ENCODE assay signal across 16 mouse cellular contexts in the genomic region with DNA sequence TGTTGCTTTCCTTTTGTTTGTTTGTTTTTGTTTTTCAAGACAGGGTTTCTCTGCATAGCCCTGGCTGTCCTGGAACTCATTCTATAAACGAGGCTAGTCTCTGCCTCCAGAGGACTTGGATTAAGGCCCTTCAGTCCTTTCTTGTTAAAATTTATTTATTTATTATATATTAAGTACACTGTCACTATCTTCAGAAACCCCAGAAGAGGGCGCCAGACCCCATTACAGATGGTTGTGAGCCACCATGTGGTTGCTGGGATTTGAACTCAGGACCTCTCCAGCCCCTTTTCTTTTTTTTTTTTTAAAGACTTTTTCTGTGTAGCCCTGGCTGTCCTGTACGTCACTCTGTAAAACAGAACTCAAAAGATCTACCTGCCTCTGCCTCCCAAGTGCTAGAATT. TPM values are rescaled to one million over a fixed set of nuclear protein-coding genes. Genes with fewer than 3 reads are reported as not detected.
A peak's percentile ranks its signal among the peaks of the same experiment; 100 is the strongest.
DNase-seq lines count a peak whose midpoint lies in the region; ATAC-seq and TF ChIP-seq lines count a peak whose summit lies in the region.
"Had no signal": no experiment of that assay in that cellular context is flagged by ENCODE, and none has a peak within 500 bp of the region (broad histone marks: within the 10 kb centered on the region; RNA-seq: fewer than 3 reads in every experiment).

No protein-coding gene starts in this region.

- H3K9me3 ChIP-seq in lung, embryonic 14.5 days (ENCODE audit: low read depth, low read length), result no peaks in the 10 kb centered on the region
- no peaks in the 10 kb centered on the region for H3K9me3 ChIP-seq in ES-Bruce4 (replicated peaks; ENCODE audit: control insufficient read depth, insufficient read depth, low read length, poor library complexity, severe bottlenecking)
- H3K9me3 ChIP-seq in limb, embryonic 10.5 days (replicated peaks), result no peaks in the 10 kb centered on the region
- H3K9me3 ChIP-seq: hindbrain, embryonic 12.5 days; intestine, embryonic 15.5 days; neural tube, embryonic 12.5 days had no signal

- H3K36me3 ChIP-seq in lung, embryonic 14.5 days (ENCODE audit: insufficient read depth), result peaks cover 26% of the 10 kb centered on the region
- peaks cover 7% of the 10 kb centered on the region; the same call in 1 of the 2 replicates for H3K36me3 ChIP-seq in ES-Bruce4 (ENCODE audit: control insufficient read depth, insufficient read depth, low read length, poor library complexity, severe bottlenecking)
- H3K36me3 ChIP-seq in limb, embryonic 10.5 days, result peaks cover 38% of the 10 kb centered on the region

- peaks cover 13% of the 10 kb centered on the region for H3K4me1 ChIP-seq in cerebellum, adult 2 months (ENCODE audit: control insufficient read depth, insufficient read depth, low read length)
- H3K4me1 ChIP-seq in lung, embryonic 14.5 days (ENCODE audit: insufficient read depth), result peaks cover 7% of the 10 kb centered on the region; the same call in 1 of the 2 replicates
- H3K4me1 ChIP-seq in ES-Bruce4 (ENCODE audit: control insufficient read depth, insufficient read depth, low read length), result peaks cover 5% of the 10 kb centered on the region
- peaks cover 9% of the 10 kb centered on the region for H3K4me1 ChIP-seq in limb, embryonic 10.5 days

- no peak overlapping the region for H3K4me2 ChIP-seq in lung, embryonic 14.5 days
- H3K4me2 ChIP-seq: hindbrain, embryonic 12.5 days; intestine, embryonic 15.5 days; neural tube, embryonic 12.5 days had no signal

- H3K27me3 ChIP-seq in cerebellum, adult 2 months (ENCODE audit: control insufficient read depth, insufficient read depth, low read length), result no peaks in the 10 kb centered on the region
- no peaks in the 10 kb centered on the region for H3K27me3 ChIP-seq in lung, embryonic 14.5 days (ENCODE audit: insufficient read depth, low read length)
- no peaks in the 10 kb centered on the region for H3K27me3 ChIP-seq in ES-Bruce4 (ENCODE audit: control insufficient read depth, insufficient read depth, low read length, poor library complexity, severe bottlenecking)
- no peaks in the 10 kb centered on the region for H3K27me3 ChIP-seq in limb, embryonic 10.5 days (ENCODE audit: low read depth, poor library complexity, severe bottlenecking)
- H3K27me3 ChIP-seq: hindbrain, embryonic 12.5 days; intestine, embryonic 15.5 days; neural tube, embryonic 12.5 days had no signal

- TF ChIP-seq EP300 in ES-Bruce4 (IDR thresholded peaks at IDR 0.05; ENCODE audit: insufficient read depth, low read depth, low read length), result no peak

- TF ChIP-seq CTCF in cerebellum, adult 2 months (IDR thresholded peaks at IDR 0.05; ENCODE audit: borderline replicate concordance, insufficient read depth, low read depth, low read length), result 0 out of 2 replicates have a peak, but pooled peaks have one; percentile 8
- peak; percentile 7; the same call in 1 of the 2 replicates for TF ChIP-seq CTCF in lung, embryonic 14.5 days (IDR thresholded peaks at IDR 0.05; ENCODE audit: low read depth)
- TF ChIP-seq CTCF in ES-Bruce4 (IDR thresholded peaks at IDR 0.05; ENCODE audit: low read depth, low read length), result peak; percentile 7

- no peak for TF ChIP-seq POLR2A in cerebellum, adult 2 months (IDR thresholded peaks at IDR 0.05; ENCODE audit: borderline replicate concordance, insufficient read depth, low read length)
- TF ChIP-seq POLR2A in ES-Bruce4 (IDR thresholded peaks at IDR 0.05; ENCODE audit: insufficient read depth, low read length), result no peak

- DNase-seq in cerebellum, adult 2 months, result no peak
- no peak for DNase-seq in lung, embryonic 14.5 days
- DNase-seq in lung, postnatal 25 days (ENCODE audit: low spot score), result no peak
- DNase-seq in naive thymus-derived CD4-positive, alpha-beta T cell, adult 2 months (ENCODE audit: low read depth), result peak; percentile 42
- no peak for DNase-seq in limb, embryonic 10.5 days (ENCODE audit: low spot score)
- no peak for DNase-seq in frontal cortex, postnatal 14 days (ENCODE audit: low spot score in 2 of 2)
- DNase-seq: cerebellum, adult 11-12 months; kidney, postnatal 10 days; lung, adult 18-20 months; right cerebral cortex, postnatal 4 days had no signal

- no peak overlapping the region for H3K9ac ChIP-seq in lung, embryonic 14.5 days
- no peak overlapping the region for H3K9ac ChIP-seq in ES-Bruce4 (ENCODE audit: low read depth, poor library complexity, severe bottlenecking)
- H3K9ac ChIP-seq: hindbrain, embryonic 12.5 days; intestine, embryonic 15.5 days; neural tube, embryonic 12.5 days had no signal

- H3K27ac ChIP-seq in cerebellum, adult 2 months (ENCODE audit: insufficient read depth, low read length), result no peak overlapping the region
- no peak overlapping the region for H3K27ac ChIP-seq in lung, embryonic 14.5 days (ENCODE audit: low read depth)
- H3K27ac ChIP-seq in ES-Bruce4 (ENCODE audit: insufficient read depth, low read length), result no peak overlapping the region
- H3K27ac ChIP-seq in limb, embryonic 10.5 days, result no peak overlapping the region
- H3K27ac ChIP-seq: hindbrain, embryonic 12.5 days; intestine, embryonic 15.5 days; neural tube, embryonic 12.5 days had no signal

- H3K4me3 ChIP-seq in cerebellum, adult 2 months (replicated peaks; ENCODE audit: insufficient read depth, low read depth, low read length), result no peak overlapping the region
- no peak overlapping the region for H3K4me3 ChIP-seq in lung, embryonic 14.5 days (ENCODE audit: low read depth, low read length)
- H3K4me3 ChIP-seq in ES-Bruce4 (ENCODE audit: low read depth, low read length), result no peak overlapping the region
- no peak overlapping the region for H3K4me3 ChIP-seq in limb, embryonic 10.5 days
- H3K4me3 ChIP-seq: hindbrain, embryonic 12.5 days; intestine, embryonic 15.5 days; neural tube, embryonic 12.5 days had no signal

- 81% methylated on average over 3 of the region's 3 CpGs for WGBS in cerebellum, adult 2 months
- 69% methylated on average over 3 of the region's 3 CpGs for WGBS in lung, embryonic 14.5 days
- WGBS in limb, embryonic 10.5 days, result 81% methylated on average over 3 of the region's 3 CpGs

- no peak for ATAC-seq in cerebellum, adult (ENCODE audit: insufficient number of reproducible peaks, low FRiP score, low TSS enrichment)
- ATAC-seq in lung, embryonic 14.5 days (ENCODE audit: insufficient read depth), result no peak
- ATAC-seq: intestine, embryonic 15.5 days; midbrain, embryonic 16.5 days had no signal

RNA-seq across cellular contexts. Expression of a gene that starts 6.4 kb away (rescaled TPM):
- polyA plus RNA-seq in cerebellum, adult 2 months (2012; rRNA removed), result 20.5 and 20.6 TPM in 2 replicates
- 33.1 and 39.5 TPM in 2 replicates for polyA plus RNA-seq in lung, embryonic 14.5 days (2014; fragmentation: Nextera tagmentation; extraction: Ambion mirVana)
- polyA plus RNA-seq in ES-Bruce4 (2011; ENCODE audit: insufficient read depth, insufficient read length, low read depth, missing spikeins), result 23.8 and 25.9 TPM in 2 replicates
- polyA plus RNA-seq in limb, embryonic 10.5 days (2016; fragmentation: Nextera tagmentation; extraction: Ambion mirVana), result 48.2 and 49.0 TPM in 2 replicates

RNA-seq across cellular contexts. Expression of a gene that starts 19.2 kb away (rescaled TPM):
- polyA plus RNA-seq in cerebellum, adult 2 months (2012; rRNA removed), result 22.5 and 24.3 TPM in 2 replicates
- polyA plus RNA-seq in lung, embryonic 14.5 days (2014; fragmentation: Nextera tagmentation; extraction: Ambion mirVana), result 48.7 and 49.1 TPM in 2 replicates
- polyA plus RNA-seq in ES-Bruce4 (2011; ENCODE audit: insufficient read depth, insufficient read length, low read depth, missing spikeins), result 34.3 and 35.2 TPM in 2 replicates
- polyA plus RNA-seq in limb, embryonic 10.5 days (2016; fragmentation: Nextera tagmentation; extraction: Ambion mirVana), result 60.9 and 62.9 TPM in 2 replicates

RNA-seq across cellular contexts. Expression of a gene that starts 42.9 kb away (rescaled TPM):
- polyA plus RNA-seq in cerebellum, adult 2 months (2012; rRNA removed), result 20.7 and 20.8 TPM in 2 replicates
- polyA plus RNA-seq in lung, embryonic 14.5 days (2014; fragmentation: Nextera tagmentation; extraction: Ambion mirVana), result 121 and 132 TPM in 2 replicates
- 88.7 and 91.1 TPM in 2 replicates for polyA plus RNA-seq in ES-Bruce4 (2011; ENCODE audit: insufficient read depth, insufficient read length, low read depth, missing spikeins)
- polyA plus RNA-seq in limb, embryonic 10.5 days (2016; fragmentation: Nextera tagmentation; extraction: Ambion mirVana), result 151 TPM in 2 replicates

RNA-seq across cellular contexts. Expression of a gene that starts 48.2 kb away (rescaled TPM):
- 2.2 and 3.1 TPM in 2 replicates for polyA plus RNA-seq in cerebellum, adult 2 months (2012; rRNA removed)
- 1.2 and 1.9 TPM in 2 replicates for polyA plus RNA-seq in lung, embryonic 14.5 days (2014; fragmentation: Nextera tagmentation; extraction: Ambion mirVana)
- polyA plus RNA-seq in ES-Bruce4 (2011; ENCODE audit: insufficient read depth, insufficient read length, low read depth, missing spikeins), result 0.90 TPM in 1 of 2 replicates, not detected in the other
- 0.68 and 1.4 TPM in 2 replicates for polyA plus RNA-seq in limb, embryonic 10.5 days (2016; fragmentation: Nextera tagmentation; extraction: Ambion mirVana)
